Mouse (Mus musculus): ENCODE measurements around the gene Ppfia2. TPM values are rescaled to one million over a fixed set of nuclear protein-coding genes. Genes with fewer than 3 reads are reported as not detected.
A peak's percentile ranks its signal among the peaks of the same experiment; 100 is the strongest.

The Ppfia2 gene
- polyA plus RNA-seq, 1 experiment from 2014 or later = 0.58 TPM

DNA sequence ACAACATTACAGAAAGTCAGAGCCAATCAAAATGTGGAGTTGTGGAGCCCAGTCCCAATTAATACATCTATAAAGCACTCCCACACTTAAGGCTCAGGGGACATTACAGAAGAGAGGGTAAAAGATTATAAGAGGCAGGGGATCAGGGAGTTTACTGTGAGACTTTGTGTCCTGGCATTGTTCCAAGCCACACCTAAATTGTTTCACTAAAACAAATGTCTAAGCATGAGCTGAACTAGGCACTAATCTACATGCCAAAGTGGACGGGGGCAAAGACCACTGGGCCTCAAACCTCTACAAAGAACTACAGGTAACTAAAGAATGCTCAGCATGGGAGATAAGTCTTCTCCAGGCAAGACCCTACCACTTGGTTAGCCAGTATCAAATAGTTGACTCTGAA, 148.1 kb downstream of the Ppfia2 start:
- Histone ChIP-seq H3K9ac (no peak overlapping the region), H3K36me3 (ENCODE audit: insufficient read depth) (no peaks in the 10 kb centered on the region), H3K4me2 (no peak overlapping the region), H3K4me1 (ENCODE audit: insufficient read depth) (no peaks in the 10 kb centered on the region), H3K27ac (ENCODE audit: low read depth) (no peak overlapping the region), H3K27me3 (ENCODE audit: insufficient read depth, low read length) (no peaks in the 10 kb centered on the region), H3K9me3 (ENCODE audit: low read depth, low read length) (no peaks in the 10 kb centered on the region), H3K4me3 (ENCODE audit: low read depth, low read length) (no peak overlapping the region)
- TF ChIP-seq CTCF (IDR thresholded peaks at IDR 0.05; ENCODE audit: low read depth) = no peak
- 63% methylated on average over 1 of the region's 1 CpGs for WGBS
- ATAC-seq (ENCODE audit: insufficient read depth) (no peak), DNase-seq (no peak)

DNA sequence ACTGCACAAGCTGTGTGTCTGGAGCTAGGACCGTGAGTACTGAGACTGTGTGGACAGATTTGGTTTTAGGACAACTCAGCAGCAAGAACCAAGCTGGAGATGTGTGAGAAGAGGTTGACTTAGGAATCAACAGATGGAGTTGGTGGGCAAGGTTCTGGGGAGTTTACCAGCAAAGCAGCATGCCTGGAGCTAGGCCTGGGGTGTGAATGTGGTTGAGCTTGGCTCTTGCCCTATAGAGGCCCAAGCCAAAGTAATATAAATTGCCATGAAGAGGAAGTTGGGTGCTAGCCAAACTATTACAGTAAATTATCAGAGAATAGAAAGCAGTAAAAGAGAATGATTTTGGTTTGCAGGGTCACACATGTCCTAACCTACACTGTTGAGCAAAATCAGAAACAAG, 150.8 kb downstream of the Ppfia2 start:
- TF ChIP-seq CTCF (IDR thresholded peaks at IDR 0.05; ENCODE audit: low read depth) = no peak
- Histone ChIP-seq H3K9ac (no peak overlapping the region), H3K4me1 (ENCODE audit: insufficient read depth) (no peaks in the 10 kb centered on the region), H3K36me3 (ENCODE audit: insufficient read depth) (no peaks in the 10 kb centered on the region), H3K27me3 (ENCODE audit: insufficient read depth, low read length) (no peaks in the 10 kb centered on the region), H3K4me3 (ENCODE audit: low read depth, low read length) (no peak overlapping the region), H3K27ac (ENCODE audit: low read depth) (no peak overlapping the region), H3K9me3 (ENCODE audit: low read depth, low read length) (no peaks in the 10 kb centered on the region), H3K4me2 (no peak overlapping the region)
- DNase-seq = no peak
- no peak for ATAC-seq (ENCODE audit: insufficient read depth)
- 83% methylated on average over 1 of the region's 1 CpGs for WGBS

DNA sequence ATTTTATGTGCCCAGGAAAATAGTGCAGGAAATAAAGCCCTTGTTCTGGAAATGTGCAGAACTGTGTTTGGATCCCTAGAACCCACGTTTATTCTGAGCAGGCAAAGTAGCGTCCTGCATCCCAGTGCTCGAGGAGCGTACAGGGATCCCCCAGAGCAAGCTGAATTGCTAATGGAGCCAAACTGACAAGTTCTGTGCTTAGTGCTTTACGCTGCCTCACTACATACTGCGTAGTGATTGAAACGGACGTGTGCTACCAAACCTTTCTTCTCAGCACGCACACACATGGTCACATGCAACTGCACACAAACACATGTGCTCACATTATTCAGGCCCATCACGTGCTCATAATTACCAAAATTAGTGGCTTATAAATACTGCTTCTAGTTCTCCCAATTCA, 153.2 kb downstream of the Ppfia2 start:
- WGBS = 83% methylated on average over 10 of the region's 10 CpGs

GRCm38 (mm10) chr10:106632171-106632935, 162.2 kb downstream of the Ppfia2 start:
- ATAC-seq (ENCODE audit: insufficient read depth) (peak; percentile 68; the same call in 1 of the 2 replicates), DNase-seq (peak; percentile 38)
- Histone ChIP-seq H3K36me3 (ENCODE audit: insufficient read depth) (no peaks in the 10 kb centered on the region), H3K9ac (no peak overlapping the region), H3K27me3 (ENCODE audit: insufficient read depth, low read length) (no peaks in the 10 kb centered on the region), H3K4me2 (peak overlapping the region; percentile 53), H3K4me3 (ENCODE audit: low read depth, low read length) (peak overlapping the region; percentile 27), H3K27ac (ENCODE audit: low read depth) (no peak overlapping the region), H3K9me3 (ENCODE audit: low read depth, low read length) (no peaks in the 10 kb centered on the region), H3K4me1 (ENCODE audit: insufficient read depth) (no peaks in the 10 kb centered on the region)
- no peak for TF ChIP-seq CTCF (IDR thresholded peaks at IDR 0.05; ENCODE audit: low read depth)
- 31% methylated on average over 18 of the region's 18 CpGs for WGBS

More for the DNA sequence above, 153.2 kb downstream of the Ppfia2 start:
- no peaks in the 10 kb centered on the region for H3K9me3 ChIP-seq (ENCODE audit: low read depth, low read length)
- H3K36me3 ChIP-seq (ENCODE audit: insufficient read depth) = no peaks in the 10 kb centered on the region
- H3K4me1 ChIP-seq (ENCODE audit: insufficient read depth) = no peaks in the 10 kb centered on the region
- ATAC-seq (ENCODE audit: insufficient read depth) (no peak), DNase-seq (no peak)
- no peak overlapping the region for H3K27ac ChIP-seq (ENCODE audit: low read depth)
- H3K9ac ChIP-seq = no peak overlapping the region
- H3K27me3 ChIP-seq (ENCODE audit: insufficient read depth, low read length) = no peaks in the 10 kb centered on the region
- H3K4me3 ChIP-seq (ENCODE audit: low read depth, low read length) = no peak overlapping the region
- no peak overlapping the region for H3K4me2 ChIP-seq
- TF ChIP-seq CTCF (IDR thresholded peaks at IDR 0.05; ENCODE audit: low read depth) = no peak

DNA sequence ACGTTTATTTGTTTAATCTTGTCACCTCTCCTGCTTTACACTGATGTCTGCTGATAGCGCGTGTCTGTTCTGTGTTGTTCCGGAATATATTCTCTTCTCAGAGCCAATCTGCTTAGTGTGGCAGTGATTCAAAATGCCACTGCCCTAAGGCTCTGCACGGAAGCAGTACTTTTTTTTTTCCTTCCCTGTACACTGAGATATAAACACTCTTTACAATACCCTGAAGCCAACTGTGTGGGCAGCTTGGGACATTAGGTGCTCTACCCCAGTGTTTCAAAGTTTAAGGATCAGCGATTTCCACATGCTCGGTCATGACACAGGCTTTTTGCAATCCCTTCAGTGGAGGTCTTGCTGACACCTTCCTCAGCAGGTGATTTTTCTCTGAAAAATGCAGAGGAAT, 163.8 kb downstream of the Ppfia2 start:
- no peak overlapping the region for H3K4me3 ChIP-seq (ENCODE audit: low read depth, low read length)
- no peaks in the 10 kb centered on the region for H3K36me3 ChIP-seq (ENCODE audit: insufficient read depth)
- peak overlapping the region; percentile 53 for H3K4me2 ChIP-seq
- DNase-seq (peak; percentile 18), ATAC-seq (ENCODE audit: insufficient read depth) (no peak)
- H3K27me3 ChIP-seq (ENCODE audit: insufficient read depth, low read length) = no peaks in the 10 kb centered on the region
- TF ChIP-seq CTCF (IDR thresholded peaks at IDR 0.05; ENCODE audit: low read depth) = no peak
- 32% methylated on average over 7 of the region's 7 CpGs for WGBS
- no peaks in the 10 kb centered on the region for H3K4me1 ChIP-seq (ENCODE audit: insufficient read depth)
- no peak overlapping the region for H3K27ac ChIP-seq (ENCODE audit: low read depth)
- no peak overlapping the region for H3K9ac ChIP-seq
- no peaks in the 10 kb centered on the region for H3K9me3 ChIP-seq (ENCODE audit: low read depth, low read length)

GRCm38 (mm10) chr10:106652276-106652675, 182.1 kb downstream of the Ppfia2 start:
- Histone ChIP-seq H3K27me3 (ENCODE audit: insufficient read depth, low read length) (no peaks in the 10 kb centered on the region), H3K9me3 (ENCODE audit: low read depth, low read length) (no peaks in the 10 kb centered on the region), H3K36me3 (ENCODE audit: insufficient read depth) (no peaks in the 10 kb centered on the region), H3K4me1 (ENCODE audit: insufficient read depth) (no peaks in the 10 kb centered on the region), H3K9ac (no peak overlapping the region), H3K4me3 (ENCODE audit: low read depth, low read length) (no peak overlapping the region), H3K4me2 (no peak overlapping the region), H3K27ac (ENCODE audit: low read depth) (no peak overlapping the region)
- DNase-seq (no peak), ATAC-seq (ENCODE audit: insufficient read depth) (no peak)
- TF ChIP-seq CTCF (IDR thresholded peaks at IDR 0.05; ENCODE audit: low read depth) = no peak
- 86% methylated on average over 4 of the region's 4 CpGs for WGBS

GRCm38 (mm10) chr10:106665221-106665620, 195.1 kb downstream of the Ppfia2 start:
- no peak for ATAC-seq (ENCODE audit: insufficient read depth)

More at GRCm38 (mm10) chr10:106665221-106665620, 195.1 kb downstream of the Ppfia2 start:
- Histone ChIP-seq H3K4me2 (no peak overlapping the region), H3K27me3 (ENCODE audit: insufficient read depth, low read length) (no peaks in the 10 kb centered on the region), H3K27ac (ENCODE audit: low read depth) (no peak overlapping the region), H3K4me3 (ENCODE audit: low read depth, low read length) (no peak overlapping the region), H3K36me3 (ENCODE audit: insufficient read depth) (no peaks in the 10 kb centered on the region), H3K4me1 (ENCODE audit: insufficient read depth) (no peaks in the 10 kb centered on the region), H3K9ac (no peak overlapping the region), H3K9me3 (ENCODE audit: low read depth, low read length) (no peaks in the 10 kb centered on the region)
- no peak for TF ChIP-seq CTCF (IDR thresholded peaks at IDR 0.05; ENCODE audit: low read depth)
- 90% methylated on average over 3 of the region's 3 CpGs for WGBS
- DNase-seq = no peak
